Mouse (Mus musculus) heart, embryonic 14.5 days (tissue): ENCODE measurements around the gene Kat2a. TPM values are rescaled to one million over a fixed set of nuclear protein-coding genes. Genes with fewer than 3 reads are reported as not detected.

Source experiments
- ATAC-seq: fragments of 200-750 bp; cut with Nextera tagmentation; 2 replicates; pipeline ENCODE4 v1.8.0; 2017; ENCODE audit warnings: low read depth, moderate TSS enrichment; ENCODE audit not compliant: insufficient number of reproducible peaks, insufficient read depth, low FRiP score
- H3K27ac ChIP-seq, 2 experiments: fragments of 200-500 bp in 1 of 2; fragments of 300-500 bp in 1 of 2; sonication (generic) in 1 of 2; replicated peaks in 1 of 2; 2 replicates each; pipeline ENCODE4 v1.5.1; 2012 to 2014; ENCODE audit warnings: low read depth in 2 of 2, low read length in 2 of 2, control low read depth in 1 of 2, mild to moderate bottlenecking in 1 of 2, mixed read lengths in 1 of 2; ENCODE audit not compliant: control insufficient read depth in 1 of 2, insufficient read depth in 1 of 2
- H3K27me3 ChIP-seq: fragments of 300-500 bp; sonication (generic); 2 replicates; pipeline ENCODE4 v1.6.1; 2014; ENCODE audit warnings: mild to moderate bottlenecking, low read length, control low read depth; ENCODE audit not compliant: control insufficient read depth, insufficient read depth
- H3K36me3 ChIP-seq: fragments of 300-500 bp; sonication (generic); 2 replicates; pipeline ENCODE4 v1.6.1; 2014; ENCODE audit warnings: mild to moderate bottlenecking, control low read depth, low read length, mixed read lengths; ENCODE audit not compliant: control insufficient read depth, insufficient read depth
- H3K4me1 ChIP-seq, 2 experiments: fragments of 200-500 bp in 1 of 2; fragments of 300-500 bp in 1 of 2; sonication (generic) in 1 of 2; 2 replicates each; pipeline ENCODE4 v1.6.1; 2012 to 2014; ENCODE audit warnings: low read length in 2 of 2, control low read depth in 1 of 2, mixed read lengths in 1 of 2; ENCODE audit not compliant: control insufficient read depth in 2 of 2, insufficient read depth in 2 of 2
- H3K4me2 ChIP-seq: fragments of 300-500 bp; sonication (generic); 2 replicates; pipeline ENCODE4 v1.6.1; 2014; ENCODE audit warnings: mild to moderate bottlenecking, low read length
- H3K4me3 ChIP-seq, 2 experiments: fragments of 200-500 bp in 1 of 2; fragments of 300-500 bp in 1 of 2; sonication (generic) in 1 of 2; 2 replicates each; pipeline ENCODE4 v1.5.1; 2012 to 2014; ENCODE audit warnings: low read length in 2 of 2, mild to moderate bottlenecking in 2 of 2, control low read depth in 1 of 2, low read depth in 1 of 2, moderate library complexity in 1 of 2; ENCODE audit not compliant: control insufficient read depth in 1 of 2, insufficient read depth in 1 of 2
- H3K9ac ChIP-seq: fragments of 300-500 bp; sonication (generic); 2 replicates; pipeline ENCODE4 v1.6.1; 2014; ENCODE audit warnings: mild to moderate bottlenecking, low read length
- H3K9me3 ChIP-seq: fragments of 300-500 bp; sonication (generic); 2 replicates; pipeline ENCODE4 v1.6.1; 2016; ENCODE audit warnings: low read length, control low read depth; ENCODE audit not compliant: control insufficient read depth
- WGBS: fragments of 180-500 bp; shearing (Covaris S2); extraction: QIAGEN DNeasy Blood & Tissue Kit; methylation state at CpG from one replicate; pipeline ENCODE4 v1.1.7; 2014; 5-methylcytosine and 5-hydroxymethylcytosine counted together
- polyA plus RNA-seq: library from polyadenylated mRNA; unstranded; fragments of >200 nt; fragmentation: Nextera tagmentation; extraction: Ambion mirVana; gene quantifications from 2 replicates; pipeline ENCODE4 v1.2.1, GENCODE M21; 2014

The Kat2a gene
- polyA plus RNA-seq, 1 experiment from 2014 or later: 29.4 TPM

DNA sequence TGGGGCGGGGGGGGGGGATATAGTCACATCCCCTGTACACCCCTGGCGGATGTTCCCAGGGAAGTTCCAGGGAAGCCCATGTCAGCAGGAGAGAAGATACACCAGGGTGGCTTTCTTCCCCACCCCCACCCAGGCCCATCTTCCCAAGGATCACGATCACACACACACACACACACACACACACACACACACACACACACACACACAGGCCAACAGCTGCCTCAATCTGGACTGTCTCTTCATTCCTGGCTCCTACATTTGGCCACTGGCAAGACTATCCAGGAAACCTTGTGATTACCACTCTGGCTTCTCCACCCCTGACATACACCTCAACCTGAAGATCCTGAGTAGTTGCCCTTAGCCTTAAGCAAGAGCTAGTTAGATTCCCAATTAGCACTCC lies 26.9 kb downstream of the Kat2a start:
- Histone ChIP-seq H3K36me3 (no peaks in the 10 kb centered on the region), H3K4me2 (no peak overlapping the region), H3K9me3 (no peaks in the 10 kb centered on the region), H3K27ac (no peak overlapping the region), H3K4me3 (no peak overlapping the region), H3K27me3 (peaks cover 3% of the 10 kb centered on the region; the same call in 1 of the 2 replicates), H3K9ac (no peak overlapping the region), H3K4me1 (peaks cover 0 to 3% of the 10 kb centered on the region in 2 experiments; a peak in 1 of 4 replicates)
- WGBS: 70% methylated on average over 3 of the region's 3 CpGs
- ATAC-seq: no peak

DNA sequence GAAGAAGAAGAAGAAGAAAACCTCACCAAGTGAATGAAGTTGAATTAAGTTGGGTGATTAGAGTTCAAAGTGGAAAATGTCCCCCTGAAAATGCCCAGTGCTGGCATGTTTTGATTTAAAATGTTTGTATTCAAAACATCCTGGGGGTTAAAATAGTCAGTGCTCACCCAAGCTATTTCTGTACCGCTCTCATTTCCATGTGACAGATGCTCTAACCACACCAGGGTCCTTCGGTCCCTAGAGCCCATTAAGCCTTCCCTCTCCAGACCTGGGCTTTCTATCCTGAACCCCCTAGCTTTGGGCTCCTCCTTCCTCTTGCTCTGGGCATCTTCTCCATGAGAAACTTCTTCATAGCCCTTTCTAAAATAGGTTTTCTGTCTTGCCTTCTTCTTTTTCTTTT lies 28.2 kb downstream of the Kat2a start:
- H3K9me3 ChIP-seq: no peaks in the 10 kb centered on the region
- no peak for ATAC-seq
- no peak overlapping the region for H3K4me3 ChIP-seq
- no peaks in the 10 kb centered on the region for H3K27me3 ChIP-seq
- no peak overlapping the region for H3K27ac ChIP-seq
- no peaks in the 10 kb centered on the region for H3K36me3 ChIP-seq
- no peak overlapping the region for H3K4me2 ChIP-seq
- no peak overlapping the region for H3K9ac ChIP-seq
- 37% methylated on average over 2 of the region's 2 CpGs for WGBS
- H3K4me1 ChIP-seq: peaks cover 0 to 3% of the 10 kb centered on the region in 2 experiments; a peak in 1 of 4 replicates

DNA sequence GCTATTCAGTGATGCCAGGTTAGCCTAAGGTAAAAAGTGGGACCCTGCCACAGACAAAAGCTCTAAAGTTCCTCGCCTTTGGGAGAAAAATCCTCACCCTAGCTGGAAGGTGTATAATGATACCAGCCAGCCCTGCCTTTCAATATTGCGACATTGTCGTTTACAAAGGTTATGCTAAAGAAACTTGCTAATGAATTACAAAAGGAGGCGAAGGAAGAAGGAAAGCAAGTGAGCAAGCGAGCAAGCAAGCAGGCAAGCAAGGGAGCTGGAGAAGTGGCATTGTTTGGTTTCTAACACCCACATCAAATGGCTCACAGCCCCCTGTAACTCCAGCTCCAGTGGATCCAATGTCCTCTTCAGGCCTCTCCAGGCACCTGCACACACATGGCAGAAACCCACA lies 29.7 kb downstream of the Kat2a start:
- Histone ChIP-seq H3K27ac (no peak overlapping the region), H3K9me3 (no peaks in the 10 kb centered on the region), H3K27me3 (no peaks in the 10 kb centered on the region), H3K4me2 (no peak overlapping the region), H3K9ac (no peak overlapping the region), H3K4me1 (peaks cover 0 to 3% of the 10 kb centered on the region in 2 experiments; a peak in 1 of 4 replicates), H3K4me3 (no peak overlapping the region), H3K36me3 (no peaks in the 10 kb centered on the region)
- 79% methylated on average over 5 of the region's 5 CpGs for WGBS
- ATAC-seq: no peak

DNA sequence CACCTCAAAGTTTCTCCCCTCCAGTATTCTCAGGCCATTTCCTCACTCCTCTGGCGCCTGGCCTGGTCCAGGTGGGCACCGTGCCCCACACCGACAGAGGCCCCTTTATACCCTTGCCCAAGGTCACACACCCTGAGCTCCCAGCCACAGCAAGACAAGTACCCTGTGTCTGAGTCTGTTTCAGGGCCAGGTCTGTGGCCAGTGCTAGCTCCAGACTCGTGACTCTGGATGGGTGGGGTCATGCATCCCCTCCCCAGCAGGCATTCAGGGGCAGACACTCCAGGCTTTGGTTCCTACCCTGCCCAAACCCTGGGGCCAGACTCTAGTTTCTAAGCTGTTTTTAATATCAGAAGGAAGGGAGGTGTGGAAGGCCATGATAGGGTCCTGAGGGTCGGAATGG lies 30.4 kb downstream of the Kat2a start:
- Histone ChIP-seq H3K4me3 (no peak overlapping the region), H3K27me3 (no peaks in the 10 kb centered on the region), H3K4me1 (peaks cover 0 to 3% of the 10 kb centered on the region in 2 experiments; a peak in 1 of 4 replicates), H3K9ac (no peak overlapping the region; the same call in 1 of the 2 replicates), H3K36me3 (no peaks in the 10 kb centered on the region), H3K4me2 (no peak overlapping the region), H3K27ac (no peak overlapping the region), H3K9me3 (no peaks in the 10 kb centered on the region)
- no peak for ATAC-seq
- WGBS: 68% methylated on average over 5 of the region's 5 CpGs

DNA sequence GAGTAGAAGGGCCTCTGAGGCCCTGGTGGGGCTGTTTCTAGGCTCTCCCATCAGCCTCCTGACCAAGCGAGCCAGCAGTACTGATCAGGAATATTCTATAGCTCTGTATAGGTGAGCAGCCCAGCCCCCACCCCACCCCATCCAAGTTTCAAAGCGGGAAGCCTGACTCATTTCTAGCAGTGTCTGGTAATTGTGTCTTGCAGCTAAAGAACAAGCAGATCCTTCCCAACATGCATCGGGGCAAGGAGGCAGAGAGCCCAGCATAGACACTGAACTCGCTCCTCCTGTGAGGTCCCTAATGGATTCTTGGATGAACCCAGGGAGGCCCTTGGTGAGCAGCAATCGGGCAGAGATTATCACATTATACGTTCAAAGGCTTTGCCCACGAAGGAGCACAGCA lies 34.5 kb downstream of the Kat2a start:
- Histone ChIP-seq H3K9me3 (no peaks in the 10 kb centered on the region), H3K9ac (no peak overlapping the region), H3K27ac (no peak overlapping the region), H3K36me3 (no peaks in the 10 kb centered on the region), H3K4me1 (peaks cover 3 to 10% of the 10 kb centered on the region in 2 experiments; a peak in 3 of 4 replicates), H3K4me3 (no peak overlapping the region), H3K27me3 (peaks cover 10% of the 10 kb centered on the region; the same call in 1 of the 2 replicates), H3K4me2 (no peak overlapping the region)
- no peak for ATAC-seq
- 41% methylated on average over 7 of the region's 7 CpGs for WGBS

DNA sequence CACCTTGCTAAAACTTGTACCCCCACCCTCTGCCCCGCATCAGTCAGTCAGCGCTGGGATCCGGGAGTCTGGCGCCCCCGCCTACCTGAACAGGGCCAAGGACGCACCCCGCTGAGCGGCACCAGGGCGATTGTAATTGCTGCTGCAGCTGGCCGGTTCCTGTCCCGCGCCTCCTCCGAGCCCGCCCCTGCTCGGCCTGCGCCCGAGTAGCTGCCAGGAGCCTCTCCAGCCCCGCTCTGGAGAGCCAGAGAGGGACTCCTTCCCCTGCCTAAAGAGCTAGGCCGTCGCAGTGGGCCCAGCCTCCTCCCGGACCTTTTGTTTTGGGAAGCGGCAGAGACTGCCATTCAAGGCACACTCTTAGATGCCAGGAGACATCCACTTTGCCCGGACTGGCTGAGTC lies 39.1 kb downstream of the Kat2a start:
- Histone ChIP-seq H3K4me3 (peak overlapping the region in 1 of 2 experiments; percentile 6; a peak in 2 of 4 replicates), H3K9ac (peak overlapping the region; percentile 59; the same call in 1 of the 2 replicates), H3K4me1 (peaks cover 11 to 15% of the 10 kb centered on the region in 2 experiments; a peak in 3 of 4 replicates), H3K27ac (no peak overlapping the region), H3K9me3 (peaks cover 3% of the 10 kb centered on the region; the same call in 1 of the 2 replicates), H3K36me3 (no peaks in the 10 kb centered on the region), H3K27me3 (peaks cover 17% of the 10 kb centered on the region; the same call in 1 of the 2 replicates), H3K4me2 (peak overlapping the region; percentile 50)
- ATAC-seq: no peak
- WGBS: 3% methylated on average over 21 of the region's 23 CpGs

DNA sequence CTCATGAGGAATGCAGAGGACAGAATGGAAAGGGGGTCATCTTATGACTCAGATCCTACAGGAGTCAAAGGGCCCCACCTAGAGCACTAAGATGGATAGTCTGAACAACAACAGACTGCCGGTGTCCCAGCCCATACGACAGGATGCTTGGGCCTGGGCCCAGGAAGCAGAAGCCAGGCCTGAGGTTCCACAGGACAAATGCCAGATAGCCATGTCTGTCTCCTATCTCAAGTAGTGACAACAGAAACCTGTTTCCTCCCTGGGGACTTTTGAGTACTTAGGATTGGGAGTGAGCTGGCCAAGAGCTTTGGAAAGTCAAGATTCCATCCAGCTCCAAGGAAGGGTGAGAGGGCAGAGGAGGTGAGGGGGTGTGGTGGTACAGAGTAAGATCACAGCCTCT lies 40.3 kb downstream of the Kat2a start:
- Histone ChIP-seq H3K4me1 (peaks cover 11 to 15% of the 10 kb centered on the region in 2 experiments; a peak in 3 of 4 replicates), H3K9me3 (peaks cover 3% of the 10 kb centered on the region; the same call in 1 of the 2 replicates), H3K27me3 (peaks cover 17% of the 10 kb centered on the region; the same call in 1 of the 2 replicates), H3K4me2 (no peak overlapping the region), H3K9ac (no peak overlapping the region), H3K36me3 (no peaks in the 10 kb centered on the region), H3K4me3 (no peak overlapping the region), H3K27ac (no peak overlapping the region)
- WGBS: 2% methylated on average over 2 of the region's 2 CpGs
- ATAC-seq: no peak

DNA sequence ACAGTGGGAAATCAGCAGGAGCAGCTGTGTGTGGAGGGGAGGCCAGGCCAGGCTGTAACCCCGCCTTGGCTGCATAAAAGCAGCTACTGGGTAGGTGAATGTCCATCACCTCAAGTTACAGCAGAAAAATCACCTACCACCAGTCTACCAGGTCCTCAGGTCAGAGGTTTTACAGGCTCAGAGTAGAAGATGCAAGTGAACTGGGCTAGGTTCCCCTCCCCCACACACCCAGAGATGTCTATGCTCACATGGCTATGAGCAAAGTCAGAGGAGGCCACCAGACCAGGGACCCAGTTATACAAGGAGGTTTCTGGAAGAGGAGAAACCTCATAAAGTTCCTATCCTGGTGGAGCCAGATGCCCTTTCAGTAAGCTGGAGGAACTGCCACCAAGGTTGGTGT lies 41.2 kb downstream of the Kat2a start:
- Histone ChIP-seq H3K27me3 (peaks cover 17% of the 10 kb centered on the region; the same call in 1 of the 2 replicates), H3K9me3 (peaks cover 3% of the 10 kb centered on the region; the same call in 1 of the 2 replicates), H3K4me1 (peaks cover 11 to 15% of the 10 kb centered on the region in 2 experiments; a peak in 3 of 4 replicates), H3K27ac (no peak overlapping the region), H3K4me2 (no peak overlapping the region), H3K9ac (no peak overlapping the region), H3K36me3 (no peaks in the 10 kb centered on the region), H3K4me3 (no peak overlapping the region)
- ATAC-seq: no peak
- WGBS: 77% methylated on average over 1 of the region's 1 CpGs
